Mouse (Mus musculus) lung, postnatal 0 days (tissue): ENCODE results near the gene C3.

ENCODE experiments used
- CTCF ChIP-seq: IDR thresholded peaks from 2 replicates; pipeline ENCODE4 v1.5.1; 2016; ENCODE audit warnings: antibody characterized with exemption, mild to moderate bottlenecking
- EP300 ChIP-seq: IDR thresholded peaks from 2 replicates; pipeline ENCODE4 v1.6.1; 2016; ENCODE audit warnings: antibody characterized with exemption, mild to moderate bottlenecking, control low read depth

DNA sequence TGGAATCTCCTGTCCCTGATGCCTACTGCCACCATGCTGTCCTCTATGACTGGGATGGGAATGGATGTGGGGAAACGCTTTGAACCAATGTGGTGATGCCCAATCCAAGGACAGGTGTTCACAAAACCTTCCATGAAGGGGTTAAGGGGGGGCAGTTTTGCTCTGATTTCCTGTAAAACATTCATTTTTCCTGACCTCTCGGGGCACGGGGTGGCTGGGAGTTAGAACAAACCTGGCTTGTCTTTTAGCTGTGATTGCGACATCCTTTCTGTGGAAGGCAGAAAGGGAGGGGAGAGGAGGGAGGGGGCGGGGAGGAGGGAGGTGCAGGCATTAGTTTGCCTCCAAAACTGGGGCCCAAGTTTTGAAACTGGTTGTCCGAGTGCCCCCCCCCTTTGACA is 2.8 kb upstream of the C3 start:
- TF ChIP-seq EP300 (no peak), CTCF (no peak)
